Mouse (Mus musculus) lung, embryonic 14.5 days (tissue): ENCODE measurements around the gene Spg21. TPM values are rescaled to one million over a fixed set of nuclear protein-coding genes. Genes with fewer than 3 reads are reported as not detected.

ENCODE experiments used
- ATAC-seq: fragments of 200-750 bp; cut with Nextera tagmentation; 2 replicates; pipeline ENCODE4 v1.8.0; 2017; ENCODE audit warnings: mild to moderate bottlenecking, moderate TSS enrichment, moderate library complexity; ENCODE audit not compliant: insufficient read depth
- DNase-seq: peaks from one replicate; pipeline ENCODE4 v3.0.0-alpha.2; 2015
- H3K27ac ChIP-seq: fragments of 300-500 bp; sonication (generic); 2 replicates; pipeline ENCODE4 v1.5.1; 2014; ENCODE audit warnings: low read depth, mild to moderate bottlenecking, moderate library complexity
- H3K27me3 ChIP-seq: fragments of 300-500 bp; sonication (generic); 2 replicates; pipeline ENCODE4 v1.6.1; 2014; ENCODE audit warnings: low read length, control low read depth; ENCODE audit not compliant: insufficient read depth
- H3K36me3 ChIP-seq: fragments of 300-500 bp; sonication (generic); 2 replicates; pipeline ENCODE4 v1.6.1; 2014; ENCODE audit warnings: control low read depth; ENCODE audit not compliant: insufficient read depth
- H3K4me1 ChIP-seq: fragments of 300-500 bp; sonication (generic); 2 replicates; pipeline ENCODE4 v1.6.1; 2014; ENCODE audit warnings: antibody characterized with exemption, control low read depth; ENCODE audit not compliant: insufficient read depth
- H3K4me2 ChIP-seq: fragments of 300-500 bp; sonication (generic); 2 replicates; pipeline ENCODE4 v1.6.1; 2014; ENCODE audit warnings: mild to moderate bottlenecking
- H3K4me3 ChIP-seq: fragments of 300-500 bp; sonication (generic); 2 replicates; pipeline ENCODE4 v1.5.1; 2014; ENCODE audit warnings: low read depth, low read length
- H3K9ac ChIP-seq: fragments of 300-500 bp; sonication (generic); 2 replicates; pipeline ENCODE4 v1.6.1; 2014
- H3K9me3 ChIP-seq: fragments of 300-500 bp; sonication (generic); 2 replicates; pipeline ENCODE4 v1.6.1; 2016; ENCODE audit warnings: low read depth, low read length, control low read depth
- CTCF ChIP-seq: IDR thresholded peaks from 2 replicates; pipeline ENCODE4 v1.5.1; 2016; ENCODE audit warnings: antibody characterized with exemption, low read depth
- WGBS: fragments of 180-500 bp; shearing (Covaris S2); extraction: QIAGEN DNeasy Blood & Tissue Kit; methylation state at CpG from one replicate; pipeline ENCODE4 v1.1.7; 2014; 5-methylcytosine and 5-hydroxymethylcytosine counted together
- polyA plus RNA-seq: library from polyadenylated mRNA; unstranded; fragments of >200 nt; fragmentation: Nextera tagmentation; extraction: Ambion mirVana; gene quantifications from 2 replicates; pipeline ENCODE4 v1.2.1, GENCODE M21; 2014

Spg21 gene
- polyA plus RNA-seq, 1 experiment from 2014 or later: 107 TPM

DNA sequence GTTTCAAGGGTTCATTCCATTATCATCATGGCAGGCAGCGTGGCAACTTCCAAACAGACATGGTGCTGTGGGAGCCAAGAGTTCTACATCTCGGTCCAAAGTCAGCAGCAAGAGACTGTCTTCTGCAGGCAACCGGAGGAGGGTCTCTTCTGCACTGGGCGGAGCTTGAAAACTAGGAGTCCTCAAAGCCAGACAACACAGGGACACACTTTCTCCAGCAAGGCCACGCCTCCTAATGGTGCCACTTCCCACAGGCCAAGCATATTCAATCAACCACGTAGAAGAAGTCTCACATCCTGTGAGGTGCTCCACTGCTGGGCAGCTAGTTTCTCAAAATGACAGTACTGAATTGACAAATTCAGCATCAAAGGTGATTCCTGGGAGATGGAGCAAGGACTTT, 12.8 kb upstream of the Spg21 start:
- H3K27ac ChIP-seq: no peak overlapping the region
- H3K9ac ChIP-seq: no peak overlapping the region
- no peak overlapping the region for H3K4me2 ChIP-seq
- H3K27me3 ChIP-seq: no peaks in the 10 kb centered on the region
- H3K36me3 ChIP-seq: peaks cover 76% of the 10 kb centered on the region
- no peak for DNase-seq
- no peak for ATAC-seq
- no peak for TF ChIP-seq CTCF
- H3K9me3 ChIP-seq: no peaks in the 10 kb centered on the region
- no peaks in the 10 kb centered on the region for H3K4me1 ChIP-seq
- WGBS: 83% methylated on average over 6 of the region's 6 CpGs
- H3K4me3 ChIP-seq: no peak overlapping the region

DNA sequence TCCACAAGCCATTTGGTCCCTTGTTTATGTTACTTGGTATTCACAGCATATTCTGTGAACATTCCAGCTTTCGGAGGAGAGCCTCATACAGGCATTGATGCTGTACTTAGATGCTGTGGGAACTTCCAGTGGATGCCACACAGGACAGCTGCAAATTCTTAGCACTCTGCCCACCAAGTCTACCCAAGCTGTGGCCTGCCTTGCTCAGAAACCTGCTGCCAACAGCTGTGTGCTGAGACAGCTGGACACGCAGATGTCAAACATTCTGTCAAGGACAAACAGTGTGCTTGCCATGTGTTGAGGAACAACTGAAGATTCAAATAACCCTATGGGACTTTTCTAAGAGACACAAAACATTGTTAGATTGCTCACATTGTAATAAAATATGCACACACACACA, 1.8 kb upstream of the Spg21 start:
- Histone ChIP-seq H3K9me3 (no peaks in the 10 kb centered on the region), H3K9ac (no peak overlapping the region), H3K27me3 (no peaks in the 10 kb centered on the region), H3K4me1 (peaks cover 8% of the 10 kb centered on the region; the same call in 1 of the 2 replicates), H3K27ac (no peak overlapping the region), H3K4me3 (no peak overlapping the region), H3K4me2 (no peak overlapping the region), H3K36me3 (no peaks in the 10 kb centered on the region)
- WGBS: 69% methylated on average over 2 of the region's 2 CpGs
- TF ChIP-seq CTCF: no peak
- DNase-seq: no peak
- ATAC-seq: no peak

DNA sequence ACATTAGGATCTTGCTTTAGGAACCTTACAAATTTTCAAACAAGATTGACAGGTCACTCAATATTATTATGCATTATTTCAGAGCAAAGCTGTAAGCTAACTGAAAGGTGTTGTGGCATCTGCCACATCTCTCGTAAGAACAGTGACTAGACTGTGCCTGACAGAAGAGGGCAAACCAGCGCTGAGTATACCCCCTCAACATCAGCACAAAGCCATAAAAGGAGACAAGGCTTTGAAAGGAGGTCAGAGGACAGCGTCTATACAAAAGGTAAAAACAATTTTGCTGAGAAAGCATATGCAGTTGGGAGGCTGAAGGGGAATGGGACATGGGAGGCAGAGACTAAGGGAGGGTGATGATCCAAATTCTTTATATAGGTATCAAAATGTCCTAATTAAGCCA, 549 bp upstream of the Spg21 start:
- TF ChIP-seq CTCF: no peak
- peak; percentile 7; the same call in 1 of the 2 replicates for ATAC-seq

DNA sequence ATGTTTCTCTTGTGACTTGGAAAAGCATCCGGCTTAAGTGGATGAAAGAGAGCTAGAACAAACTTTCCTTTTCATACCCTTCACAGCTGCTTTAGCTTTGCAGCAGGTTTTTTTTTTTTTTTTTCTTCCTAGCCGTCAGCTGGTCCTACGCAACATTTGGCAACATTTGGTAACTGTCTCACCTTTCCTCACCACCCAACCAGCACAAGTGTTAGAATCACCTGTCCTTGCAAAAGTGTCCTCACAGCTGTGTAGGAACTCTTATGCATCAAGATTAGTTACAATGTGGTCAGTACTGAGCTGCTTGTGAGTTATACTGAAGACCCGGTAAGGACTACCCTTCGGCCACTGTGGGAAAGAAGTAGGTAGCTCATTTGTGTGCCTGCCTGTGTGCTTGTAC, 1.8 kb downstream of the Spg21 start:
- H3K27me3 ChIP-seq: no peaks in the 10 kb centered on the region
- WGBS: 50% methylated on average over 5 of the region's 5 CpGs
- no peak overlapping the region for H3K4me3 ChIP-seq
- ATAC-seq: no peak
- H3K36me3 ChIP-seq: peaks cover 10% of the 10 kb centered on the region
- H3K4me2 ChIP-seq: peak overlapping the region; percentile 73
- H3K9me3 ChIP-seq: no peaks in the 10 kb centered on the region
- H3K9ac ChIP-seq: no peak overlapping the region
- H3K27ac ChIP-seq: no peak overlapping the region
- peaks cover 8% of the 10 kb centered on the region; the same call in 1 of the 2 replicates for H3K4me1 ChIP-seq
- DNase-seq: peak; percentile 44
- TF ChIP-seq CTCF: no peak

More for the DNA sequence above, 549 bp upstream of the Spg21 start:
- Histone ChIP-seq H3K9me3 (no peaks in the 10 kb centered on the region), H3K4me2 (peak overlapping the region; percentile 73), H3K4me1 (peaks cover 8% of the 10 kb centered on the region; the same call in 1 of the 2 replicates), H3K36me3 (0 out of 2 replicates have a peak, but pooled peaks cover 2% of the 10 kb centered on the region), H3K9ac (no peak overlapping the region), H3K4me3 (peak overlapping the region; percentile 87), H3K27me3 (no peaks in the 10 kb centered on the region), H3K27ac (peak overlapping the region; percentile 80; the same call in 1 of the 2 replicates)
- WGBS: 56% methylated on average over 3 of the region's 3 CpGs
- DNase-seq: no peak

DNA sequence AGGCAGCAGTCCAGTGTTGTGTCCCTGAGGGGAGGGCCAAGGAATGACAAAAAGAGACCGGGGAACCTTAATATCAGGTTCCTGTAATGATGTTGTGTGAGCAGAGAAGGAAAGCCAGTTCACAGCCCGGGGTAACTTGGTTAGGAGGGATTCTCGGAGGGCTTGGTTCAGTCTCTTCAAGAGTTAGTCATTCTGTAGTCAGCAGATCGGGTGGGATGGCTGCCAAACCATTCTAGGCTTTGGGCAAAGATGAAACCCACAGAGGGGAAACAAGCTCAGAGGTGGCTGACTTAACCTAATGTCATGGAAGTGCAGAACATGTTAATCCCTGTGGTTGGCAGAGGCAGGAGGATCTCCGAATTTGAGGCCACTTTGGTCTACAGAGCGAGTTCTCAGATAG, 3.4 kb downstream of the Spg21 start:
- no peak overlapping the region for H3K9ac ChIP-seq
- 90% methylated on average over 6 of the region's 6 CpGs for WGBS
- TF ChIP-seq CTCF: no peak
- no peak overlapping the region for H3K4me2 ChIP-seq
- H3K9me3 ChIP-seq: no peaks in the 10 kb centered on the region
- peaks cover 8% of the 10 kb centered on the region; the same call in 1 of the 2 replicates for H3K4me1 ChIP-seq
- ATAC-seq (no peak), DNase-seq (peak; percentile 6)
- no peak overlapping the region for H3K27ac ChIP-seq
- no peak overlapping the region for H3K4me3 ChIP-seq
- no peaks in the 10 kb centered on the region for H3K27me3 ChIP-seq
- H3K36me3 ChIP-seq: peaks cover 13% of the 10 kb centered on the region

DNA sequence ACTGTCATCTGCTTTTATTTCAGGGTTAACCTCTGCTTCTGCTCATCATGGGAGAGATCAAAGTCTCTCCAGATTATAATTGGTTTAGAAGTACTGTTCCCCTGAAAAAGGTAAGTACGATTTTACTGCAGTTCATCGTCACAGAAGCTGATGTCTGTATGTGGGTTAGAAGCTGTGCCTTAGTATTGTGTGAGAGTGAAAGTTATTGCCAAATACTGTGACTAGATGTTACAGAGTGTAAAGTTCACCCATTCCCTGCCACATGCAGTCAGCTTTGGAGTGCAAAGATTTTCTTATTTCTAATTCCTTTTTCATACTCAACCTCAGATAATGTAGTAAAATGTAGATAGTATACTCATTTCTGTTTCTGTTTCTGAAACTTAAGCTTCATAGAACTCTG, 4.5 kb downstream of the Spg21 start:
- no peak for ATAC-seq
- H3K36me3 ChIP-seq: peaks cover 22% of the 10 kb centered on the region
- no peaks in the 10 kb centered on the region for H3K27me3 ChIP-seq
- WGBS: 96% methylated on average over 2 of the region's 2 CpGs
- H3K4me1 ChIP-seq: peaks cover 6% of the 10 kb centered on the region; the same call in 1 of the 2 replicates
- H3K4me3 ChIP-seq: no peak overlapping the region
- no peak for DNase-seq
- no peak overlapping the region for H3K4me2 ChIP-seq
- no peak overlapping the region for H3K9ac ChIP-seq
- TF ChIP-seq CTCF: no peak
- H3K27ac ChIP-seq: no peak overlapping the region
- H3K9me3 ChIP-seq: no peaks in the 10 kb centered on the region

DNA sequence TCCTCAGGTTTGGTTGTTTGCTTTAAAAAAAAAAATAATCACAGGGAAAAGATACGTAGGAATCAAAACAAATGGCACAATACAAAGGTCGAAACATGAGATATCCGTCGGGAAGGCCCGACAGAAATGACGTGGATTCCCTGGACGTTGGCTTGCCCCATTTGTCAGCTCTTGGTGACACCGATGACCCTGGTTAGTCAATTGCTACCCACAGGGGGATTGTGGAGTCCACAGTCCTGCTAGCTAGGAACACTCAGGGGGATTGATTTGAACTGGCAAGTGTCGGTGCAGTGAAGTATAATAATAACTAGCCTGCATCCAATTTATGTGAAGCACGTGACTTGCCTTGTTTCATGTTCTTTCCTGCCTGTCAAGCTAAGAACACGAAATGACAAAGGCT, 6.9 kb downstream of the Spg21 start:
- WGBS: 40% methylated on average over 11 of the region's 11 CpGs
- TF ChIP-seq CTCF: no peak

DNA sequence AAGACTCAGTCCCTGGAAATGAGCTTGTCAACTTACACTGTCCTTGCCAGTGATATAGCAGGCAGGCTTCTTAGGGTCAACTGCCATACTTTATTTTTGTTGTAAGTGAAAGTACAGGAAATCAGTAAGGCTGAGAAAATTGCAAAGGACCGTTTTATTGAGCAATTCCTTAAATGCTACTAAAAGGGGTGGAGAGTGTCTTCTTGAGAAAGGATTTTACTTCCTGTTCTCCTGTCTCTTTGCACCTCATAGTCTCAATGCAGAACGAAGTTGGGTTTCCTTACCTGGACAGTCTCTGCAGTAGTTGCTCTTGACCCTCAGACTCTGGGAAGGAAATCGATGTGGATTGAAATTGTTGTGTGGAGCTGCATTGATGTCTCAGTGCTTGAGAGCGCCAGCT, 12.0 kb downstream of the Spg21 start:
- WGBS: 81% methylated on average over 4 of the region's 4 CpGs
- Histone ChIP-seq H3K27ac (no peak overlapping the region), H3K4me1 (no peaks in the 10 kb centered on the region), H3K36me3 (peaks cover 49% of the 10 kb centered on the region), H3K27me3 (no peaks in the 10 kb centered on the region), H3K4me2 (no peak overlapping the region), H3K9me3 (no peaks in the 10 kb centered on the region), H3K4me3 (no peak overlapping the region), H3K9ac (no peak overlapping the region)
- ATAC-seq (no peak), DNase-seq (no peak)
- no peak for TF ChIP-seq CTCF

More for the DNA sequence above, 6.9 kb downstream of the Spg21 start:
- Histone ChIP-seq H3K4me3 (no peak overlapping the region), H3K27me3 (no peaks in the 10 kb centered on the region), H3K9me3 (no peaks in the 10 kb centered on the region), H3K9ac (no peak overlapping the region), H3K4me2 (no peak overlapping the region), H3K36me3 (peaks cover 35% of the 10 kb centered on the region), H3K27ac (no peak overlapping the region), H3K4me1 (no peaks in the 10 kb centered on the region)
- ATAC-seq (no peak), DNase-seq (no peak)
